Mouse (Mus musculus): ENCODE results near the gene Naxe. TPM values are rescaled to one million over a fixed set of nuclear protein-coding genes. Genes with fewer than 3 reads are reported as not detected.

Naxe gene
- polyA plus RNA-seq (2014; fragmentation: Nextera tagmentation; extraction: Ambion mirVana): 157 and 167 TPM in 2 replicates

- peaks cover 14% of the 10 kb centered on the region for H3K36me3 ChIP-seq (ENCODE audit: control insufficient read depth, insufficient read depth, low read length)
- no peaks in the 10 kb centered on the region for H3K27me3 ChIP-seq (ENCODE audit: control insufficient read depth, insufficient read depth, low read length)
- H3K4me3 ChIP-seq (ENCODE audit: low read depth, low read length): peak within 1 kb of the TSS; percentile 73
- no peaks in the 10 kb centered on the region for H3K9me3 ChIP-seq (ENCODE audit: control insufficient read depth, low read length)
- peak within 1 kb of the TSS; percentile 8; the same call in 1 of the 2 replicates for H3K27ac ChIP-seq (ENCODE audit: low read depth, low read length)
- H3K4me1 ChIP-seq (ENCODE audit: control insufficient read depth, insufficient read depth, low read length): peaks cover 13% of the 10 kb centered on the region
- WGBS: 2% methylated on average over 59 of the region's 60 CpGs
- peak; percentile 95 for ATAC-seq (ENCODE audit: low read depth)
- peak within 1 kb of the TSS; percentile 87 for H3K9ac ChIP-seq (replicated peaks; ENCODE audit: low read depth, low read length)
- H3K4me2 ChIP-seq (ENCODE audit: low read depth, low read length): peak within 1 kb of the TSS; percentile 80
Measured at GRCm38 (mm10) chr3:88057902-88058696, at the start of gene Naxe. TSS of gene Naxe (minus strand) at chr3:88058495.

- Histone ChIP-seq H3K36me3 (ENCODE audit: control insufficient read depth, insufficient read depth, low read length) (no peaks in the 10 kb centered on the region), H3K27ac (ENCODE audit: low read depth, low read length) (no peak overlapping the region), H3K4me3 (ENCODE audit: low read depth, low read length) (no peak overlapping the region), H3K9me3 (ENCODE audit: control insufficient read depth, low read length) (no peaks in the 10 kb centered on the region), H3K4me1 (ENCODE audit: control insufficient read depth, insufficient read depth, low read length) (no peaks in the 10 kb centered on the region), H3K27me3 (ENCODE audit: control insufficient read depth, insufficient read depth, low read length) (no peaks in the 10 kb centered on the region), H3K9ac (replicated peaks; ENCODE audit: low read depth, low read length) (no peak overlapping the region), H3K4me2 (ENCODE audit: low read depth, low read length) (no peak overlapping the region)
- 87% methylated on average over 4 of the region's 4 CpGs for WGBS
- ATAC-seq (ENCODE audit: low read depth): no peak
Measured at GRCm38 (mm10) chr3:88106126-88106525, 47.8 kb upstream of the Naxe start.

DNA sequence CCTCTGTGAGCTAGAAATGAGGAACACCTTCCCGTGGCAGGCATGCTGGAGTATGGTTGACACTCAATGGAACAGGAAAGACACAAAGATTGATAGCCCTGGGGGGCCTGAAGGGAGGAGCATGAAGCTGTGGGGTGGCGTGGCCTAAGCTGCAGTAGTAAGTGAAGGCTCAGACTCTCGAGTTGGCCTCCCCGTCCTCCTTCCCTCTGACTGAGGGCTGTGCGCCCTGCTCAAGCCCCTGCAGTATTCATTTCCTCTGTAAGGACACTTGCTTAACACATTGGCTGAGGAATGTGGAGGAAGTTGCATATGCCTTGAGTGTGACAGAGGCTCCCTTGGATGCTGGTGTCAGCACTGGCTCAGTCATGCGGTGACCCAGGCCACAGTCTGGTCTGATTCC, 44.3 kb upstream of the Naxe start:
- H3K4me1 ChIP-seq (ENCODE audit: control insufficient read depth, insufficient read depth, low read length): no peaks in the 10 kb centered on the region
- WGBS: 87% methylated on average over 6 of the region's 6 CpGs
- H3K9ac ChIP-seq (replicated peaks; ENCODE audit: low read depth, low read length): no peak overlapping the region
- no peak overlapping the region for H3K27ac ChIP-seq (ENCODE audit: low read depth, low read length)
- H3K36me3 ChIP-seq (ENCODE audit: control insufficient read depth, insufficient read depth, low read length): no peaks in the 10 kb centered on the region
- no peak overlapping the region for H3K4me2 ChIP-seq (ENCODE audit: low read depth, low read length)
- ATAC-seq (ENCODE audit: low read depth): no peak
- H3K9me3 ChIP-seq (ENCODE audit: control insufficient read depth, low read length): no peaks in the 10 kb centered on the region
- no peaks in the 10 kb centered on the region for H3K27me3 ChIP-seq (ENCODE audit: control insufficient read depth, insufficient read depth, low read length)
- no peak overlapping the region for H3K4me3 ChIP-seq (ENCODE audit: low read depth, low read length)

DNA sequence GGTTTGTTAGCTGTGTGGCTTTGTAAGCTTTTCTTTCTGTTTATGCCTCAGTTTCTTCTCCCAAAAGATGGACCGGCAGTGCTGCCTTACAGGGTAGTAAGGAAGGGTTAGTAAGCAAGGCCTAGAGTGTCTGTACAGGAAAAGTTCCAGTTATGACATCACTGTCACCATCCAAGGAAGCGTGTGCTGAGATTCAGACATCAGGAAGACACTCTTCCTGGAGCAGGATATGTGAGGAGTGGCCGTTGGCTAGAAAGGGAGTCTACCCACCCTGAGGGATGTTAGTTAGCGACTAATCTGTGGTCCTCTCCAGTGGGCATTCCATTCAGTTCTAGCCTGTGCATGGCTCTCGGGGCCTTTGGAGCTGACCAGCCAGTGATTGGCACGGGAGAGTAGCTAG, 43.9 kb upstream of the Naxe start:
- H3K4me3 ChIP-seq (ENCODE audit: low read depth, low read length): no peak overlapping the region
- H3K27me3 ChIP-seq (ENCODE audit: control insufficient read depth, insufficient read depth, low read length): no peaks in the 10 kb centered on the region
- no peak overlapping the region for H3K27ac ChIP-seq (ENCODE audit: low read depth, low read length)
- no peaks in the 10 kb centered on the region for H3K9me3 ChIP-seq (ENCODE audit: control insufficient read depth, low read length)
- ATAC-seq (ENCODE audit: low read depth): no peak
- no peaks in the 10 kb centered on the region for H3K36me3 ChIP-seq (ENCODE audit: control insufficient read depth, insufficient read depth, low read length)
- no peaks in the 10 kb centered on the region for H3K4me1 ChIP-seq (ENCODE audit: control insufficient read depth, insufficient read depth, low read length)
- no peak overlapping the region for H3K9ac ChIP-seq (replicated peaks; ENCODE audit: low read depth, low read length)
- H3K4me2 ChIP-seq (ENCODE audit: low read depth, low read length): no peak overlapping the region
- 92% methylated on average over 6 of the region's 6 CpGs for WGBS

GRCm38 (mm10) chr3:88101736-88102135, 43.4 kb upstream of the Naxe start:
- Histone ChIP-seq H3K36me3 (ENCODE audit: control insufficient read depth, insufficient read depth, low read length) (no peaks in the 10 kb centered on the region), H3K27me3 (ENCODE audit: control insufficient read depth, insufficient read depth, low read length) (no peaks in the 10 kb centered on the region), H3K4me2 (ENCODE audit: low read depth, low read length) (no peak overlapping the region), H3K9ac (replicated peaks; ENCODE audit: low read depth, low read length) (no peak overlapping the region), H3K27ac (ENCODE audit: low read depth, low read length) (no peak overlapping the region), H3K4me3 (ENCODE audit: low read depth, low read length) (no peak overlapping the region), H3K4me1 (ENCODE audit: control insufficient read depth, insufficient read depth, low read length) (no peaks in the 10 kb centered on the region), H3K9me3 (ENCODE audit: control insufficient read depth, low read length) (no peaks in the 10 kb centered on the region)
- WGBS: 93% methylated on average over 7 of the region's 7 CpGs
- ATAC-seq (ENCODE audit: low read depth): no peak

GRCm38 (mm10) chr3:88100251-88100650, 42.0 kb upstream of the Naxe start:
- H3K4me1 ChIP-seq (ENCODE audit: control insufficient read depth, insufficient read depth, low read length): no peaks in the 10 kb centered on the region
- H3K4me3 ChIP-seq (ENCODE audit: low read depth, low read length): no peak overlapping the region
- H3K27ac ChIP-seq (ENCODE audit: low read depth, low read length): no peak overlapping the region
- no peak for ATAC-seq (ENCODE audit: low read depth)
- H3K36me3 ChIP-seq (ENCODE audit: control insufficient read depth, insufficient read depth, low read length): no peaks in the 10 kb centered on the region
- H3K9me3 ChIP-seq (ENCODE audit: control insufficient read depth, low read length): no peaks in the 10 kb centered on the region
- WGBS: 66% methylated on average over 3 of the region's 3 CpGs
- no peaks in the 10 kb centered on the region for H3K27me3 ChIP-seq (ENCODE audit: control insufficient read depth, insufficient read depth, low read length)
- no peak overlapping the region for H3K4me2 ChIP-seq (ENCODE audit: low read depth, low read length)
- H3K9ac ChIP-seq (replicated peaks; ENCODE audit: low read depth, low read length): no peak overlapping the region

- no peak overlapping the region for H3K4me3 ChIP-seq (ENCODE audit: low read depth, low read length)
- no peaks in the 10 kb centered on the region for H3K4me1 ChIP-seq (ENCODE audit: control insufficient read depth, insufficient read depth, low read length)
- WGBS: 90% methylated on average over 6 of the region's 6 CpGs
- H3K27ac ChIP-seq (ENCODE audit: low read depth, low read length): no peak overlapping the region
- no peaks in the 10 kb centered on the region for H3K9me3 ChIP-seq (ENCODE audit: control insufficient read depth, low read length)
- H3K27me3 ChIP-seq (ENCODE audit: control insufficient read depth, insufficient read depth, low read length): no peaks in the 10 kb centered on the region
- no peak overlapping the region for H3K4me2 ChIP-seq (ENCODE audit: low read depth, low read length)
- no peak for ATAC-seq (ENCODE audit: low read depth)
- H3K36me3 ChIP-seq (ENCODE audit: control insufficient read depth, insufficient read depth, low read length): no peaks in the 10 kb centered on the region
- H3K9ac ChIP-seq (replicated peaks; ENCODE audit: low read depth, low read length): no peak overlapping the region
Measured at GRCm38 (mm10) chr3:88097666-88098065, 39.4 kb upstream of the Naxe start.

DNA sequence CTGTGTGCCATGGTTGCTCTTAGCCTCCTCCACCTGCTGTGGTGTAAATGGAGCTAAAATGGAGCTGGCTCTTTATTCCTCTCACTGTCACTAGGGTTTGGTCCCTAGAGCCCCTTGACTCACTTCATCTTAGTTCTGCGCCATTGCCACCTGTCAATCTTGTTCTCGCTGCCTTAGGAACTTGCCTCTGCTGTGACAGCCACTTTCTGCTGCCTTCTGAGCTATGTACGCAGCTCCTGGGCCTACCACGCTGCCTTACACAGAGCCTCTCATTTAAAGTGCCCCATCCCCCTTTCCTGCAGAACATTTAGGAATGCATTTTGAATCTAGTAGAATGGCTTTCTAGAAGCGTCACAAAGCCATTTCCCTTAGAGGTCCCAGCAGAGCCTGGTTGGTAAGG, 35.8 kb upstream of the Naxe start:
- Histone ChIP-seq H3K4me1 (ENCODE audit: control insufficient read depth, insufficient read depth, low read length) (no peaks in the 10 kb centered on the region), H3K4me2 (ENCODE audit: low read depth, low read length) (no peak overlapping the region), H3K9me3 (ENCODE audit: control insufficient read depth, low read length) (no peaks in the 10 kb centered on the region), H3K27ac (ENCODE audit: low read depth, low read length) (no peak overlapping the region), H3K9ac (replicated peaks; ENCODE audit: low read depth, low read length) (no peak overlapping the region), H3K4me3 (ENCODE audit: low read depth, low read length) (no peak overlapping the region), H3K36me3 (ENCODE audit: control insufficient read depth, insufficient read depth, low read length) (no peaks in the 10 kb centered on the region), H3K27me3 (ENCODE audit: control insufficient read depth, insufficient read depth, low read length) (no peaks in the 10 kb centered on the region)
- 79% methylated on average over 5 of the region's 5 CpGs for WGBS
- ATAC-seq (ENCODE audit: low read depth): no peak

- no peak overlapping the region for H3K4me2 ChIP-seq (ENCODE audit: low read depth, low read length)
- H3K27ac ChIP-seq (ENCODE audit: low read depth, low read length): no peak overlapping the region
- no peak overlapping the region for H3K9ac ChIP-seq (replicated peaks; ENCODE audit: low read depth, low read length)
- ATAC-seq (ENCODE audit: low read depth): no peak
- no peaks in the 10 kb centered on the region for H3K4me1 ChIP-seq (ENCODE audit: control insufficient read depth, insufficient read depth, low read length)
- H3K27me3 ChIP-seq (ENCODE audit: control insufficient read depth, insufficient read depth, low read length): no peaks in the 10 kb centered on the region
- no peaks in the 10 kb centered on the region for H3K36me3 ChIP-seq (ENCODE audit: control insufficient read depth, insufficient read depth, low read length)
- 96% methylated on average over 6 of the region's 6 CpGs for WGBS
- H3K4me3 ChIP-seq (ENCODE audit: low read depth, low read length): no peak overlapping the region
- no peaks in the 10 kb centered on the region for H3K9me3 ChIP-seq (ENCODE audit: control insufficient read depth, low read length)
Measured at GRCm38 (mm10) chr3:88090616-88091015, 32.3 kb upstream of the Naxe start.

All from neural tube, embryonic 14.5 days (tissue).